Mouse (Mus musculus): ENCODE data around the gene Gpt2.

Gpt2 gene

GRCm38 (mm10) chr8:85487906-85488620 lies 4.3 kb upstream of the Gpt2 start:
- no peak for DNase-seq

GRCm38 (mm10) chr8:85488631-85489030 lies 3.7 kb upstream of the Gpt2 start:
- DNase-seq = no peak

- DNase-seq = no peak
Observed at GRCm38 (mm10) chr8:85489546-85489945, 2.8 kb upstream of the Gpt2 start.

- DNase-seq = peak in 1 of 2 experiments; percentile 28
Observed at GRCm38 (mm10) chr8:85492940-85493931, 860 bp downstream of the Gpt2 start.

GRCm38 (mm10) chr8:85496125-85496524 lies 3.7 kb downstream of the Gpt2 start:
- DNase-seq = no peak

GRCm38 (mm10) chr8:85496778-85497177 lies 4.4 kb downstream of the Gpt2 start:
- DNase-seq = no peak

GRCm38 (mm10) chr8:85498577-85498976 lies 6.2 kb downstream of the Gpt2 start:
- no peak for DNase-seq

GRCm38 (mm10) chr8:85500460-85500859 lies 8.1 kb downstream of the Gpt2 start:
- DNase-seq = no peak

GRCm38 (mm10) chr8:85500955-85501685 lies 8.7 kb downstream of the Gpt2 start:
- DNase-seq = no peak

- no peak for DNase-seq
Observed at GRCm38 (mm10) chr8:85502381-85502780, 10.0 kb downstream of the Gpt2 start.

- no peak for DNase-seq
Observed at GRCm38 (mm10) chr8:85503065-85503464, 10.7 kb downstream of the Gpt2 start.

- DNase-seq = no peak
Observed at GRCm38 (mm10) chr8:85504704-85505103, 12.3 kb downstream of the Gpt2 start.

- DNase-seq = no peak
Observed at GRCm38 (mm10) chr8:85506620-85507019, 14.2 kb downstream of the Gpt2 start.

- no peak for DNase-seq
Observed at GRCm38 (mm10) chr8:85508661-85509060, 16.3 kb downstream of the Gpt2 start.

- DNase-seq = no peak
Observed at GRCm38 (mm10) chr8:85512234-85512633, 19.9 kb downstream of the Gpt2 start.

GRCm38 (mm10) chr8:85513283-85513682 lies 20.9 kb downstream of the Gpt2 start:
- no peak for DNase-seq

GRCm38 (mm10) chr8:85515391-85515790 lies 23.0 kb downstream of the Gpt2 start:
- DNase-seq = no peak

GRCm38 (mm10) chr8:85517336-85517735 lies 25.0 kb downstream of the Gpt2 start:
- no peak for DNase-seq

GRCm38 (mm10) chr8:85517956-85518355 lies 25.6 kb downstream of the Gpt2 start:
- DNase-seq = no peak

- no peak for DNase-seq
Observed at GRCm38 (mm10) chr8:85520586-85520985, 28.2 kb downstream of the Gpt2 start.

GRCm38 (mm10) chr8:85521332-85521731 lies 29.0 kb downstream of the Gpt2 start:
- DNase-seq = no peak

GRCm38 (mm10) chr8:85524086-85524485 lies 31.7 kb downstream of the Gpt2 start:
- no peak for DNase-seq

- peak; percentile 41 to 49 for DNase-seq
Observed at GRCm38 (mm10) chr8:85526105-85526504, 33.7 kb downstream of the Gpt2 start.

Measured in thymus, postnatal 36 days (tissue).